Mouse (Mus musculus) brain, embryonic 14.5 days (tissue): ENCODE results near the gene Arap1. TPM values are rescaled to one million over a fixed set of nuclear protein-coding genes. Genes with fewer than 3 reads are reported as not detected.
A peak's percentile ranks its signal among the peaks of the same experiment; 100 is the strongest.

Experiments
- DNase-seq: peaks from one replicate; pipeline ENCODE4 v3.0.0-alpha.2; 2011; ENCODE audit warnings: low read depth
- CTCF ChIP-seq: fragments of 200-500 bp; IDR thresholded peaks from 2 replicates; pipeline ENCODE4 v1.5.1; 2012; ENCODE audit warnings: inconsistent platforms, mild to moderate bottlenecking, moderate library complexity, borderline replicate concordance; ENCODE audit not compliant: insufficient read depth, insufficient read length; ENCODE audit errors: extremely low read depth
- POLR2A ChIP-seq: fragments of 200-500 bp; IDR thresholded peaks from 2 replicates; pipeline ENCODE4 v1.6.1; 2012; ENCODE audit warnings: mild to moderate bottlenecking, inconsistent platforms, borderline replicate concordance; ENCODE audit not compliant: poor library complexity, insufficient read depth, insufficient read length, severe bottlenecking; ENCODE audit errors: extremely low read depth
- polyA plus RNA-seq: library from polyadenylated mRNA; depleted of rRNA; stranded (reverse); fragments of >200 nt; gene quantifications from 2 replicates; pipeline ENCODE4 v1.2.3, GENCODE M21; 2012

Gene Arap1
- polyA plus RNA-seq, 1 experiment: 17.1 TPM

GRCm38 (mm10) chr7:101385866-101386452 is 38.1 kb downstream of the Arap1 start:
- TF ChIP-seq CTCF (no peak), POLR2A (no peak)
- DNase-seq: no peak

GRCm38 (mm10) chr7:101389256-101389655 is 41.4 kb downstream of the Arap1 start:
- TF ChIP-seq POLR2A (no peak), CTCF (no peak)

GRCm38 (mm10) chr7:101391909-101392479 is 44.1 kb downstream of the Arap1 start:
- no peak for DNase-seq
- TF ChIP-seq CTCF (no peak), POLR2A (no peak)

More at GRCm38 (mm10) chr7:101389256-101389655, 41.4 kb downstream of the Arap1 start:
- DNase-seq: no peak

GRCm38 (mm10) chr7:101393015-101393414 is 45.1 kb downstream of the Arap1 start:
- no peak for DNase-seq

GRCm38 (mm10) chr7:101393694-101394504 is 46.0 kb downstream of the Arap1 start:
- TF ChIP-seq CTCF (no peak), POLR2A (no peak)
- DNase-seq: peak; percentile 26

More at GRCm38 (mm10) chr7:101393015-101393414, 45.1 kb downstream of the Arap1 start:
- TF ChIP-seq CTCF: no peak
- TF ChIP-seq POLR2A: no peak

GRCm38 (mm10) chr7:101394569-101394968 is 46.7 kb downstream of the Arap1 start:
- TF ChIP-seq POLR2A (no peak), CTCF (no peak)
- no peak for DNase-seq

- TF ChIP-seq POLR2A: no peak
- TF ChIP-seq CTCF: no peak
- DNase-seq: no peak
Observed at GRCm38 (mm10) chr7:101395471-101395870, 47.6 kb downstream of the Arap1 start.

- TF ChIP-seq CTCF (no peak), POLR2A (no peak)
- no peak for DNase-seq
Observed at GRCm38 (mm10) chr7:101397175-101397574, 49.3 kb downstream of the Arap1 start.

- no peak for DNase-seq
- TF ChIP-seq POLR2A: no peak
- TF ChIP-seq CTCF: no peak
Observed at GRCm38 (mm10) chr7:101401510-101401909, 53.6 kb downstream of the Arap1 start.

GRCm38 (mm10) chr7:101403831-101404230 is 56.0 kb downstream of the Arap1 start:
- no peak for TF ChIP-seq POLR2A
- TF ChIP-seq CTCF: no peak
- DNase-seq: no peak

GRCm38 (mm10) chr7:101410267-101410936 is 62.5 kb downstream of the Arap1 start, which contains the start of gene Gm45837:
Gene Gm45837 (plus strand): TSS chr7:101410886.
- DNase-seq: no peak
- TF ChIP-seq CTCF (no peak), POLR2A (no peak)
